Mouse (Mus musculus): ENCODE data around the gene Kncn.
A peak's percentile ranks its signal among the peaks of the same experiment; 100 is the strongest.

Kncn gene

GRCm38 (mm10) chr4:115881183-115881582 is 3.0 kb upstream of the Kncn start:
- DNase-seq = peak; percentile 43

DNA sequence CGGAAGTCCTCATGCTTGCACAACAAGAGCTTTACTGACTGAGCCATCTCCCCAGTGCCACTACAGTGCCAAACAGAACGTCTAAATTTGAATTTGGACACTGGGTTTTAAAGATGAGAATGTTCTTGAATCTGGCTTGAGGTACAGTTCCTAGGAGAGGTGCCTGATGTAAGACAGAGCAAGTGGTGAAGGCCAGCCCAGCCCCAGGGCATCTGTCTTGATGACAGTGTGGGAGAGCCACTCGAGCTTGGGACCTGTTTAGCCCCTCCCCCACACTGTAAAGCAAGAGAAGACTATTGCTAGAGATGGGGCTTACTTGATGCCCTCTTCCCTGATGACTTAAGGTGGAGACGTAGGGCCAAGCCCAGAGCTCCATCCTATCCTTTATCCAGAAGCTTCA is 2.0 kb upstream of the Kncn start:
- DNase-seq = no peak

DNA sequence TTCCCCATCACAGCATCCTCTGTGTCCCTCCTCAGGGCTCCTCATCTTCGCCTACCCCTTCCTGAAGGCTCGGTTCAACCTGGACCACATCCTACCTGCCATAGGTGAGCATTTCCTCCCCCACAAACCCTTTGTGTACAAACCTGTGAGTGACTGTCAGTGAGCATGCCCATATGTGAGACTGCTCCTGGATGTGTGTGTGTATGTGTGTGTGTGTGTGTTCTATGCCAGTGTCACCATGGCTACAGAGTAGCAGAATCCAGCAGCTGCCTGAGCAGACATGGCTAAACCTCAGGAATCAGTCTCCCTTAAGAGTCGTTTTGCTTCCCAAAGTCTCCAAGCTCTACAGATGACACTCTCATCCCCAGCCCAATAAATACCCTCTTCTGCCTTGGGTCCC is 1.6 kb downstream of the Kncn start:
- no peak for DNase-seq

GRCm38 (mm10) chr4:115886875-115887274 is 2.7 kb downstream of the Kncn start:
- DNase-seq = no peak

- DNase-seq = no peak
These were observed 5.9 kb downstream of the Kncn start for GRCm38 (mm10) chr4:115890066-115890465.

DNA sequence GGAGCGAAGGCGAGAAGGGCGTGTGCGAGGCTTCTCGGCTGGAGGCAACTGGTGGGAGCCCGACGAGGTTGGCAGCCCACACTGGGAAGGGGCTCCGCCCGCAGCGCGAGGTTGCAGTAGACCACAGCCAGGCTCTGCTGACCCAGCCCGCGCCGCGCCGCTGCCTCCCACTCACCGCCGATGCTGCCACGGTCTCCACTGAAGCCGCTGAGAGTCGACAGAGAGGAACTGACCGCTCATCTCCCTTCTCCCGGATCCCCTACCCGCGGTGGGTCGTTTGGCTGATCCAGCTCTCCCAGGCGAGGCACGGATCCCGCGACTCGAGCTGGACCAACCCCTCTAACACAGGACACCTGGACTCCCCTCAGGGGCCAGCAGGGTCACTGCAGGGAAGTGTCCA is 6.4 kb downstream of the Kncn start, which contains the start of gene 6430628N08Rik:
Gene 6430628N08Rik, plus strand, starts transcription at position 113 of the 400 bp plus-strand sequence.
- no peak for DNase-seq

- DNase-seq = no peak
These were observed 10.1 kb downstream of the Kncn start for GRCm38 (mm10) chr4:115894281-115894680.

- no peak for DNase-seq
These were observed 13.9 kb downstream of the Kncn start for GRCm38 (mm10) chr4:115897901-115898631.

- DNase-seq = peak; percentile 78
These were observed 18.6 kb downstream of the Kncn start for GRCm38 (mm10) chr4:115902816-115903215.

DNA sequence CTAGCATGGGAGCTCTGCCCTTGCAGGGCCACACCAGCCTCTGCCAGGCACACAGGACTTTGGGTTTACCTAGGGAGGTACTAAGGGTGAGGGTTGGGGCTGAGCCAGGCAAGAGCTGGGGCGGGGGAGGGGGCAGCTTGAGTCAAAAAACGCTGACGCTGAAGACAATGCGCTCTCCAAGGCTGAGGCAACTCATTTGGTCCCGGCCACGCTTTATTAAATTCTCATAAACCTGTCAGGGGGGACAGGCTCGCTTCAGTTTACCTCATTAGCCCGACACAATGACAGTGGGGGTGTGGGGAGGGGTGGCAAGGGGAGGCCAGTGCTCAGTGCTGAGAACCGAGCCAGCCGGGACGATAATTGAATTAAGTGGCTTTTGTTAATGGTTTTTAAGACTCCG is 20.2 kb downstream of the Kncn start:
- DNase-seq = no peak

GRCm38 (mm10) chr4:115905701-115906100 is 21.5 kb downstream of the Kncn start:
- no peak for DNase-seq

DNA sequence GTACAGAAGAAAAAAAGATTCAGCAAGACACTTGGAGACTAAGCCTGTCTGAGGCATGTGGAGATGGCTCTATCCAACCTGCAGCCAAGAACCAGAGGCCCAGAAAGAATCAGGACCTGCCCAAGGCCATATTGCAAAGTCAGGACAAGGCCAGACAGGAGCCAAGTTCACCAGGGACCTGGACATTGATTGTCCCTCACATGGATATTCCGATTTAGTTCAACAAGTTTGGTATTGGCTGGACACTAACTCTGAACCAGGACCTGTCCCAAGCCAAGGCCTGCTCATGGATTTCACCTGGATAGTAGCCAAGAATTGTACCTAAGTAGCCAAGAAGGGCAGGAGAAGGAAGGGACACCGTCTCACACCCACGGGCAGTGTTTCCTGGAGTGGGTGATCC is 22.6 kb downstream of the Kncn start:
- no peak for DNase-seq

DNA sequence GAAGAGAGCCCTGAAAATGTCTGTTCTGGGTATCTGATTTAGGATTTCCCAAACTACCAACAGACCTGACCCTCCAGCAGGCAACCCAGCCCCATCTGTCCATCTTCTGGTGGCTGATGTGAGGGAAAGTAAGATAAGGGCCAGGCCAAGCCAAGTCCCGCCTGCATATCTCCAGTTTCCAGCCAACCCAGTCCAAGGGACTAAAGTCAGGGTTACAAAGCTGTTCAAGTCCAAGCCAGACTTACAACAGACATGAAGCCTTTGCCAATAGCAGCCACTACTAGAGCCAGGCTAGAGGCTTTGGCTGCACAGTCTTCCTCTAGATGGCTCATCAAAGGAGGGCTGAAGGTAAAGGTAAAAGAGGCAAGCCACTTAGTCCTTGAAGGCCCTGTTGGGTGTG is 23.8 kb downstream of the Kncn start:
- DNase-seq = no peak

DNA sequence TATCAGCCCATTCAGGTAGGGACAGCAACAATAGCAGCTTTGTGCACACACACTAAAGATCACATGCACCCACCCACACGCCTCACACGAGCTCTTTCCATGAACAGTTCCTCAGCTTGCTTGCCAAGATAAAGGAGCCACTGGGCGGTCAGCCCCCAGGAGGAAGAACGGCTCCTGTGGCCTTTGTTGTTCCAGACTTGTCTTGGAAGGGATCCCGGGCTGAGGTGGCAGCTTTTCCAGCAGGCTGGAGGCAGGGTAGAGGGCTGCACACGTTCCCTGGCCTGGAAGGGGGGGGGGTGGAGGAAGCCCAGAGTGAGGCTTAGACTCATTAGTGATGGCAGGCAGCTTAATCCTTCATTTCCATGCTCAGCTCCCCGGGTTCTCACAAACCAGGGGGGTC is 24.4 kb downstream of the Kncn start:
- no peak for DNase-seq

DNA sequence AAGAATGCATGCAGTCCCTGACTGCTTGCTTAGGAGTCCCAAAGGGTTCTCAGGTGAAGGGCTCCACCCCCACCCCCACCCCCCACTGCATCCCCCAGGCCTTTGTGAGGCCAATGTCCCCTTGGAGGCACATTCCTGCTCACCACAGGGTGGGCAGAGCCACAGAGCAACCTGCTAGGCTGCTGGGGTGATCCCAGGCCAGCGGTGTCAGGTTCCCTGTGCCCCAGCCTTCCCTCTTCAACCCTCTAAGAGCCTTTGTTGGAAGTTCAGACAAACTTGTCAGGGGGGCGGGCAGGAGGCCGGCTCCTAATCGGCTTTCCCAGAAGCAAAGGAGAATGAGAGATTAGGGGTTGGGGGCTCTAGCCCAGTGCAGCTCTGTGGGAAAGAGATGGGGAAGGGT is 27.4 kb downstream of the Kncn start:
- DNase-seq = no peak

- DNase-seq = no peak
These were observed 35.7 kb downstream of the Kncn start for GRCm38 (mm10) chr4:115919911-115920310.

DNA sequence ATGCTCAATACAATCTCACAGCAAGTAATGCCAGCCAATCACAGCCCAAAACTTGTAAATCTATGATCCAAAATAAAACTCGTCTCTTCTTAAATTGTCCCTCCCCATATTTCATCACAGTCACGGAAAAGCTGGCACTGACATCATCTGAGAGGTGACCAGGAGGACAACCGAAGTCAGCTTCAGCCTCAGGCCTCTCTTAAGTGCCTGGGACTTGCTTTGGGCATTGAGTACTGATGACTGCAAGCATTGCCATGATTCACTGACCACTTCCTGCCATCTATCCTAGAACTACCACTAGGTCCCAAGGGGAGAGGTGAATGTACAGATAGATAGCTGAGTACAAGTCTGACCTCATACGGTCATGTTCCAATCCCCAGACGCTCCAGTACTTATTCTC is 38.5 kb downstream of the Kncn start:
- no peak for DNase-seq

- no peak for DNase-seq
These were observed 39.2 kb downstream of the Kncn start for GRCm38 (mm10) chr4:115923262-115923880.

DNA sequence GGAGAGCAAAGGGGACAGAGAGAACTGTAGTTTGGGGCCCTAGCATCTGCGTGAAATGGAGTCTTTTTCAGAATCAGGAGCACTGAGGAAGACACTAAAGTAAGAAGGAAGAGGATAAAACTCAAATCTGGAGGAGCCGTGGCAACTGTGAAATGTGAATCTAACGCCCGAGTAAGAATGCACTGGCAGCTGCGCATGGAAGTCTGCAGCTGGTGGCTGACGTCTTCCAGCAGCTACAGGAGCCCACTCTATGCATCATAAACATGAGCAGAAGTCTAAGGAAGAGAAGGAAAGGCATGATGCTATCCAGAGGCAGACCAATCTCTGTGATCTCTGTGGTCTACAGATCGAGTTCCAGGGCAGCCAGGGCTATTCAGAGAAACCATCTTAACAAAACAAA is 43.4 kb downstream of the Kncn start:
- no peak for DNase-seq

DNA sequence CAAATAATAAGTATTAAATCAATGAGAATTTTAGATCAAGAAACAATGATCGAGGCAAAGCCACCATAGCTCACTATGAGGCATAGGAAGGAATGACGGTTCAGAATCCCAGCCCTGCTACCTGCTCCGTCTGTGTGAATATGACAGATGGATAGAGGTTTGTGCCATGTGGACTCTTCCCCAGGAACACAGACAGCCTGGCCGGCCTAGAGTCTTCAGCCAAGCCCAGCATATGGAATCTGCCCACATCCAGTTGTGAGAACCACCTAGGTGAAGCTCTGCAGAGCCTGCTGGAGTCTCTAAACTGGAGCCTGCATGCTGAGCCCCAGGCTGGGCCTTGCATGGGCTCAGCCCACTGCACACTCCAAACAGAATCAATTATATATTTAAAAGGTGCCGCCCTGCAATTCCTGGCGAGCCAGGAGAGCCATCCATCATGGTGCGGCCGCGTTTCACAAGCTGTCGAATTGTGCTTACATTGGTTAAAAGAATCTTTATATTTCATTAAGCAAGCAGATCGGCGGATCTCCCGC is 47.4 kb downstream of the Kncn start:
- no peak for DNase-seq

DNA sequence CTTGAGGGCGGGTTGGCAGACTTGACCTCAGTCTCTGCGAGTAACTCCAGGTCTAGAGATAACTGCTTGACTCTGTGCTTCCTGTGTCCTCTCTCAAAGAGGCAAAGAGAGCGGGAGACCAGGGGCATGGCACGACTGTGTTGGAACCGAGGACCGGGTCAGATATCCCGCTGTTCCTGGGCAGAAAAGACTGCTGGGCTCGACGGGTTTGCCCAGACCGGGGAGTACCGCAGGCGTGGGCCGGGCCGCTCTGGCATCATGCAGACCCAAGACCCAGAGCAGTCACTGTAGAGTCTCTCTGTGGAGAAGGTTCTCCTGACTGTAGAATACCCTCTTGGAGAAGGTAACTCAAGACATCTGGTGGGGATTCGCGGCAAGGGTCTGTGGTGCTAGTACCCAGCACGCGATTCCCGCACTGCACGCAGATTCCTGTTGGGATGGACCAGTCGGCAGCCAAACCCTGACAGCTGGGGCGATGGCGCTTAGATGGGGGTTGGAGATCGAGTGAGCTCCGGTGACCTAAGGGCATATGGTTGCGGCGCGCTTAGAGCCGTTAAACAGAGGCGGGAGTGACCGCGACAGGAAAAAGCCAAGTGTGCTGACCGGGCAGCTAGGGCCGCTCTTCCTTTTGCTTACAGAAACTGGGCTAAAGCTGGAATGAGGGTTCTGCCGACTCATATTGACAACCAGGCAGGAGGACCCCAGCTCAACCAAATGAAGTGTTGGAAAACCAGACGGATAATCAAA is 51.8 kb downstream of the Kncn start:
- no peak for DNase-seq

DNA sequence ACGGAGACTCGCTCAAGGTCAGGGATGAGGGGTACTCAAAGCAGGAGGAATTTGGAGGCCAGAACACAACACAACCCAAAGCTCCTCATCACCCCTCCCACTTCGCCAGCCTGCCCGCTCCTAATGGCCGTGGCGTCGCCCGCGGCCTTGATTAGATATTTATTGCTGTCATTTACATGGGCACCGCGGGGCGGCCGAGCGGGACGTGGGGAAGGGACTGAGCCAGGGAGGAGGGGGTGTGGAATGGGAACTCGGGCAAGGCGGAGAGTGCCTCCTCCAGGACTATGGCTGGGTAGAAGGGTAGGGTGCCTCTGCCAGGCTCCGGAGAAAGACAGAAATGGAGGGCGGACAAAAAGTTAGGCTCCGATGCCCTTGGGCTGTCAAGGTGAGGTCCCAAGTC is 52.4 kb downstream of the Kncn start:
- DNase-seq = no peak

DNA sequence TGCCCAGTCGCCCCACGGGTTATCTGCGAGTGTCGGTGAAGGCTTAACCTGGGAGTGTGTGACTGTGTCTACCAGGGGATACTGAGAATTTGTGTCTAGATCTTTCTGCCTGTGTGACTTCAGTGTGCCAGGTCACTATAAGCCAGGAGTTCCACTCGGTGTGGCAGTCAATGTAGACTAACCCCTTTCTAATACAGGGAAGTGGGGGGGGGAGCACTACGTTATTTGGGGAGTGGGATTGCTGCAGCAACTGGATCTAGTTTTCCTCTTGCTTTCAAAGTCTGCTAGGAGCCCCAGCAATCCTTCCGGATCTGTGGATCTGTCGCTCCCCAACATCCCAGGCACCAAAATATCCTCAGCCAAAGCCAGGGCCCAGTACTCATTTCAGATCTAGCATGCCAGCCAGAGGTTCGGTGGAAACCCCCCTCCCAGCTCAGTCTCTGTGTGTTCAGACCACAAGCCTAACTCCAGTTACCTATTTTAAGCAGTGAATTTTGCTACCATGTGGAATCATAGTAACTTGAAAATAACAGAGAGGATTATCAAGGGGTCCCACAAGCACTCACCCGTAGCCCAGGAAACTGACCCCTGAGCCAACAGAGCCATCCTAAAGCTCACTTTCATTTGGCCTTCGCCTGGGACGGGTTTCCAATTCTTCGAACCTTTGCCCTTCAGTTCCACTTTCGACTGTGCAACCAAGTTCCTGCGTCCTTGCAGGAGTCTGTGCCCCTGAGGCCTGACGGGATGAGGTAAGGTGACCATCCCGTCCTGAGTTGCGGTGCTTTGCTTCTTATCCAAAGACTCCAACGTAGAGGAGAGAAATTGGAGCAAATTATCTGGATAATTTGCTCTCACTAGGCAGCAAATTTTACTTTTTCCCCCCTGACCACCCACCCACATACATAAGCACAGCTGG is 53.1 kb downstream of the Kncn start:
- DNase-seq = no peak

Data from right cerebral cortex, adult 18-20 months (tissue).